Mouse (Mus musculus): ENCODE data around the gene Rnf135.
"Not testable (repeated sequence)": the region's sequence is repeated elsewhere in the genome, so short reads cannot be mapped to it uniquely, and the experiment has no call there.

The Rnf135 gene

GRCm38 (mm10) chr11:80183705-80184255, at the start of gene Rnf135:
Rnf135 (plus strand) TSS chr11:80183851.
- in situ Hi-C loops (cut with MboI, MseI): no loop called here

- in situ Hi-C loops (cut with MboI, MseI): loop anchor here (5.0 kb wide), 1 partner anchor 47 kb away; the partner anchor contains the start of gene Atad5
Measured at GRCm38 (mm10) chr11:80134744-80135143, 48.9 kb upstream of the Rnf135 start.

DNA sequence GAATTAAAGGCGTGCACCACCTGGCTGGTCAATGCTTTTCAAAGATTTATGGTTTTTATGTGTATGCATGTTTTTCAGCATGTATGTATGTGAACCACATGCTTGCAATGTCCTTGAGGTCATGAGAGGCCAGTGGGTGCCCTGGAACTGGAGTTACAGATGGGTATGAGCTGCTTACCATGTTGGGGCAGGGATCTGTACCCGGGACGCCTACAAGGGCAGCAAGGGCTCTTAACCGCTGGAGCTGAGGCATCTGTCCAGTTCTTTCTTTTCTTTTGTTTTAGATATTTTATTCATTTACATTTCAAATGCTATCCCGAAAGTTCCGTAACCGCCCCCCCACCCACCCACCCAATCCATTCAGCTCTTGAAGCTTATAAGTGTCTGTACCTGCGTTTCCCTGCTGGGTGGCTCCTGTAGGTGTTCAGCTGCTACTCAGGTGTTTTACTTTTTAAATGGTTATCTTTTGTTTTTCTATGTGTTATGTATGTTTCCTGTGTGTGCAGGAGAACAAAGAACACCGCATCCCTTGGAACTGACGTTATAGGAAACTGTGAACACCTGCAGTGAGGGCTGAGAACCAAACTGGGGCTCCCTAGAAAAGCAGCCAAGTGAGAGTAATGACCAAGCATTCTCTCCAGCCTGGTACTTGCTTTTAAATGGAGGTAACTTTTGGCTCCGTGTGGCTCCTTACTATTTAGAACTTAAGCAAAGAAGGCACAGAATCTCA, 47.5 kb upstream of the Rnf135 start:
- in situ Hi-C loops (cut with MboI, MseI): loop anchor here (5.0 kb wide), 1 partner anchor 49 kb away; the partner anchor contains the start of gene Atad5

DNA sequence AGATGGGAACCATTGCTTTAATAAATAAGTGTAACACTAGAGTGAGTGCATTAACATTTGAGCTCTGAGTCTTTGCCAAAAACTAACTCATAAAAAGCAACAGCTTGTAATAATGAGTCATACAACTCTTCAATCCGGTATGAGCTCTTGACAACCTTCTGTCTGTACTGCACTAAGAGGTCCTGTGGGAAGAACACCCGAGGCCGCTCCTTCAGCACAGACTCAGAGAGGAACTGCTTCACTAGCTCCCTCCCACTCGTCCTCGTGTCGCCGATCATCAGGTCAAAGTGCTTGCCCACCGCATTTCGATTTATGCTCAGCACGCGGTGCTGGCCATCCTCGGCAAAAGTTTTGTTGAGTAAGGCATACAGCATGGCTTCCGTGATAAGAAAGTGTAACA, 46.9 kb upstream of the Rnf135 start:
- in situ Hi-C loops (cut with MboI, MseI): loop anchor here (5.0 kb wide), 1 partner anchor 49 kb away; the partner anchor contains the start of gene Atad5

- in situ Hi-C loops (cut with MboI, MseI): loop anchor here (5.0 kb wide), 1 partner anchor 50 kb away; the partner anchor contains the start of gene Atad5
Measured at GRCm38 (mm10) chr11:80137773-80138172, 45.9 kb upstream of the Rnf135 start.

GRCm38 (mm10) chr11:80141825-80142521, 41.7 kb upstream of the Rnf135 start, which contains the start of gene Tefm:
Tefm (minus strand) TSS chr11:80142175.
- in situ Hi-C loops (cut with MboI, MseI): no loop called here

- in situ Hi-C loops (cut with MboI, MseI): no loop called here
Measured at GRCm38 (mm10) chr11:80142872-80143271, 40.8 kb upstream of the Rnf135 start.

- in situ Hi-C loops (cut with MboI, MseI): no loop called here
Measured at GRCm38 (mm10) chr11:80145787-80146275, 37.8 kb upstream of the Rnf135 start.

DNA sequence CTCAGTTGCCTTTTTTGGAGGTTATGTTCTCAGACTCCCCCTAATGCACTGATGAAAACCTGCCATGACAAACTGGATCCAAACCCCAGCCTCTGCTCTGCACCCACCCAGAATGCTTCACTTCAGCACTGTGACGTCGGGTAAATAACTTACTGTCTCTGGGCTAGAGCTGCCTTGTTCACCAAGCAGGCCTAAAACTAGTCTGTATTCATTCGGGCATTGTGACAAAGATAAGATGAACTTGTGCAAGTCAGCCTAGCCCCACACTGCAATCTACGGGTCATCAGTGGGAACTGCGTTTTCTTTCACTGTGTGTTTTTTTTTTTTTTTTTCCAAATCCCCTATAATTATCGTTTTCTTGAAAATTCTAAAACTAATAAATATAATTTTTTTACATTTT, 35.9 kb upstream of the Rnf135 start:
- in situ Hi-C loops (cut with MboI, MseI): no loop called here

GRCm38 (mm10) chr11:80148313-80148712, 35.3 kb upstream of the Rnf135 start:
- in situ Hi-C loops (cut with MboI, MseI): no loop called here

GRCm38 (mm10) chr11:80148974-80149373, 34.7 kb upstream of the Rnf135 start:
- in situ Hi-C loops (cut with MboI, MseI): not testable (repeated sequence)

DNA sequence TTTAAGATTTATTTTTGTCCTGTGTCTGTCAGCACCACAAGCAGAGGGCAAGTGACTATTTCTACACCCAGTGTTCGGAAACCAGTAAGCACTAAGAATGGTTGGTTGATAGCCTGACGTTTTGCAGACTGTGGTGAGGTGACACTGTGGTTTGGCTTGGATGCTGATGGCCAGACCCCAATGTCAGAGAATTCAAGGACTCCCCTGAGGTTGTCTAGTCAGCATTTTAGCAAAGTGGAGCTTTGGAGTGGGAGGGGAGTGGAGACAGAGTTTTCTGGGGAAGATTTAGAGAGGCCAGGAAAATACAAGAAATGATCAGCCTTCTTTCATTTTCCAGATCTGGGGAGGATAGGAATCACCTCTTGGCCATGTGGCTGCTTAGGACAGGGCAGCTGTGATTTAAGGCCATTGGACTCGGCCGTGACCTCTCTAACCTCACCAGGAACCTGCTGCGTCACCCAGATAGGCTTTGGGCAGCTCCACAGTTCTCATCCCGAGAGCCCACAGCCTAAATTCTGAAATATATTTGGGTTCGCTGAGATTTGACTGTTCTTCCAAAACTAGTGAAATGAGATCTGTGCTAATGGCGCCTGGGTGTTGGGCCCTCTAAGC, 34.1 kb upstream of the Rnf135 start:
- in situ Hi-C loops (cut with MboI, MseI): no loop called here

DNA sequence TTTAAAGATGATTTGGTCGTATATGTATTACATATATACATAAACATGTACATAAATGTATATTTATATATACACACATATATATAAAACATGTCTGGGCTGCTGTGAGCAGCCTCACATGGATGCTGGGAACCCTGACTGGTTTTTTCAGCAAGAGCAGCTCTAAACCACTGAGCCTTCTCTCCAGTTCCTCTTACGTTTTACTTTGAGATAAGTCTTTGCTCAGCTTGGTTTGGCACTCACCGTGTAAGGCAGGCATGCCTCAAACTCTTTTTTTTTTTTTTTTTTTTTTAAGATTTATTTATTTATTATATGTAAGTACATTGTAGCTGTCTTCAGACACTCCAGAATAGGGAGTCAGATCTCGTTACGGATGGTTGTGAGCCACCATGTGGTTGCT, 33.1 kb upstream of the Rnf135 start:
- in situ Hi-C loops (cut with MboI, MseI): no loop called here

- in situ Hi-C loops (cut with MboI, MseI): no loop called here
Measured at GRCm38 (mm10) chr11:80151541-80151940, 32.1 kb upstream of the Rnf135 start.

- in situ Hi-C loops (cut with MboI, MseI): no loop called here
Measured at GRCm38 (mm10) chr11:80152376-80152775, 31.3 kb upstream of the Rnf135 start.

DNA sequence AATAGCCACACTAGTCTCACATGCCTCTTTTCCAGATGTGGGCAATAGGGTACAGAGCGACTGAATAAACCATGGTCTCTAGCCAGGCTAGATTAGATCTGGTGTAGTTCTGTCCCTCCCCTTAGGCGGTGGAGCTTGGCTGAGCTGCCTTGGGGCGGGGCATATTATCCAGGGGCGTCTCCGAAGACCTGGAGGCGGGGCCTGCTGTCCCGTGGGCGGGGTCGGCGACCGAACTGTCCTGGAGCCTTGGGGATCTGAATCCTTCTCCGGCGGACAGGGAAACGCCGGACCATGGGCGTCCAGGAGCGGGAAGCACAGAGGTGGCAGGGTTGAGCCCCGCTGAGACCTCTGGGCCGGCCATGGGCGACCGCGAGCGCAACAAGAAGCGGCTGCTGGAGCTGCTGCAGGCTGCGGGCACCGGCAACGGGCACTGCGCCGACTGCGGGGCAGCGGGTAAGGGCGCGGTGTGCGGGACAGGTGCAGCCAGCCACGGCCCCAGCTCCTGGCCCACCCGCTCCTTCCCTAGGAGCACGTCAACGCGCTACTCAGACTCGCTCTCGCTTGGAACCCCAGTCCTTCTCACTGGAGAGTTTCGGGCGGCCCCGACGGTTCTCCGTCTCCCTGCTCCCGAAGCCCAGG, 29.7 kb upstream of the Rnf135 start, which contains the start of gene Adap2:
Gene Adap2 (plus strand): TSS at position 249 of the 639 bp plus-strand sequence.
- in situ Hi-C loops (cut with MboI, MseI): no loop called here

DNA sequence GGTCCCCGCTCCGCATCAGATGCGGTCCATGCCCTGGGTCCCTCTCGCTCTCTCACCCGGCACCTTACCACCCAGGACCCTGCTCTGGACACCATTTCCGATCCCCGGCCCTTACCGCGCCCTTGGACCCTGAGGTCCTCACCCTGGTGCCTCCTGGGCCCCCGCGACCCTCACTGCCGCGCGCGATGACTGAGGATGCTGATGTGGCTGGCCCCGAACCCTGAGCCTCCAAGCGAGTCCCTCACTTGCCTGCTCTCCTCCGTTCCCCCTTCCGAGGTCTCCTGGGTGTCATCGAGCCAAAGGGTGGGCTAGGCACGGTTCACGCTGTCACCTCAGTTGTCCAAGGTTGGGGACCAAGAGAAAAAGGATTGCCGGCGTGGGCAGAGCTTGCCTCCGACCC, 29.1 kb upstream of the Rnf135 start:
- in situ Hi-C loops (cut with MboI, MseI): no loop called here

DNA sequence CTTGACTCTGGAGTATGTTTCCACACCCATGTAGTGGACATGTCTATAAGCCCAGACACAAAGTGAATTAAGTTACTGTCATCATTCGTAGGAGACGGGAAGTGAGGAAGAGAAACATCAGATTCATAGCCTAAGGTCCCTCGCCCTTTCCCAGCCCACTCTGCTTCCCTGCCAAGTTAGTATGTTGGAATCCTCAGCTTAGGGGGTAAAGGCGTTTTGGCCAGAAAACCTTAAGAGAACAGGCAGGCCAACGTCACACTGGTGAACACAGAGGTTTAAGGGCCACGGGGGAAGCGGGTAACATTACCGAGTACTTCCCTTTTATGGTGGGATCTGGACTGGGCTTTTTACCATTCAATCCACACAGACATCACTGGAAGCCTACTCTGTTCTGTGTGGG, 28.1 kb upstream of the Rnf135 start:
- in situ Hi-C loops (cut with MboI, MseI): no loop called here

- in situ Hi-C loops (cut with MboI, MseI): no loop called here
Measured at GRCm38 (mm10) chr11:80155961-80156360, 27.7 kb upstream of the Rnf135 start.

- in situ Hi-C loops (cut with MboI, MseI): no loop called here
Measured at GRCm38 (mm10) chr11:80156841-80157240, 26.8 kb upstream of the Rnf135 start.

DNA sequence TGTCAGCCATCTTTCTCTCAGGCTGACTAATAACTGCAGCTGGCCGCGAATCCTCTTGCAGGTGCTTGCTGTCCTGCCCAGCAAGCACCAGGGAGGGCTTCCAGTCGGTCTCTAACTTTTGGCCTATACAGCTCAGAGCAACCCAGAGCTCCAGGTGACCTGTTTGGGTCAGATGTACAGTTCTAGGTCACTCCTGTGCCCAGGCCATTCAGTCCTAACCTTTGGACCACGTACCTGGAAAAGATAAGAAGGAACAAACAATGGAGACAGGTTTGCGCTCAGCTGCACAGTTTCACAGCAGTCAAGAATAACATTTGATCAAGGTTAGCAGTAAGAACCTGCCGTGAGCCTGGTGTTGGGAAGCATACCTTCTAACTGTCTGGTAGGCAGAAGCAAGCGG, 24.6 kb upstream of the Rnf135 start:
- in situ Hi-C loops (cut with MboI, MseI): no loop called here
